Mouse (Mus musculus) myocyte (in vitro differentiated cells): ENCODE results near the gene Farp1. TPM values are rescaled to one million over a fixed set of nuclear protein-coding genes. Genes with fewer than 3 reads are reported as not detected.
"Not testable (repeated sequence)": the region's sequence is repeated elsewhere in the genome, so short reads cannot be mapped to it uniquely, and the experiment has no call there.

Source experiments
- H3K27me3 ChIP-seq: one replicate; pipeline ENCODE4 v1.6.1; 2011; ENCODE audit not compliant: control insufficient read depth, insufficient read depth, insufficient read length
- H3K36me3 ChIP-seq: one replicate; pipeline ENCODE4 v1.6.1; 2011; ENCODE audit not compliant: control insufficient read depth, insufficient read depth
- H3K4me2 ChIP-seq: one replicate; pipeline ENCODE4 v1.6.1; 2011; ENCODE audit warnings: low read depth, control low read depth
- H3K4me3 ChIP-seq: one replicate; pipeline ENCODE4 v1.5.1; 2011; ENCODE audit warnings: mild to moderate bottlenecking, control low read depth, moderate library complexity
- H3K79me2 ChIP-seq: one replicate; pipeline ENCODE4 v1.6.1; 2011; ENCODE audit not compliant: control insufficient read depth, insufficient read depth
- H3ac ChIP-seq: one replicate; pipeline ENCODE4 v1.6.1; 2011; ENCODE audit not compliant: control insufficient read depth, insufficient read length
- CEBPB ChIP-seq: IDR thresholded peaks from 2 replicates; pipeline ENCODE4 v1.6.1; 2011; ENCODE audit warnings: mild to moderate bottlenecking, moderate library complexity; ENCODE audit not compliant: poor library complexity, insufficient read depth, severe bottlenecking
- E2F4 ChIP-seq: IDR thresholded peaks from one replicate; pipeline ENCODE4 v1.6.1; 2011; ENCODE audit warnings: mild to moderate bottlenecking, control low read depth, moderate library complexity; ENCODE audit not compliant: insufficient read depth
- MAX ChIP-seq: IDR thresholded peaks from one replicate; pipeline ENCODE4 v1.6.1; 2011; ENCODE audit warnings: low read depth, mild to moderate bottlenecking, control low read depth
- MYOD1 ChIP-seq, 3 experiments: IDR thresholded peaks; one replicate each; pipeline ENCODE4 v1.6.1; 2011; ENCODE audit warnings: control low read depth in 2 of 3, low read depth in 2 of 3, mild to moderate bottlenecking in 2 of 3, moderate library complexity in 1 of 3; ENCODE audit not compliant: insufficient read length in 2 of 3, control insufficient read depth in 1 of 3
- MYOG ChIP-seq, 3 experiments: IDR thresholded peaks; one replicate each; pipeline ENCODE4 v1.6.1; 2011; ENCODE audit warnings: control low read depth in 2 of 3, low read depth in 2 of 3, mild to moderate bottlenecking in 2 of 3; ENCODE audit not compliant: insufficient read length in 2 of 3, control insufficient read depth in 1 of 3, insufficient read depth in 1 of 3
- POLR2A ChIP-seq: IDR thresholded peaks from one replicate; pipeline ENCODE4 v1.6.1; 2011; ENCODE audit warnings: low read depth, mild to moderate bottlenecking, control low read depth, moderate library complexity; ENCODE audit not compliant: insufficient read length
- POLR2AphosphoS2 ChIP-seq: IDR thresholded peaks from one replicate; pipeline ENCODE4 v1.6.1; 2011; ENCODE audit warnings: low read depth, control low read depth; ENCODE audit not compliant: insufficient read length
- REST ChIP-seq: IDR thresholded peaks from one replicate; pipeline ENCODE4 v1.6.1; 2011; ENCODE audit warnings: mild to moderate bottlenecking, control low read depth, moderate library complexity; ENCODE audit not compliant: insufficient read depth, insufficient read length
- SRF ChIP-seq: IDR thresholded peaks from one replicate; pipeline ENCODE4 v1.6.1; 2011; ENCODE audit warnings: low read depth; ENCODE audit not compliant: control insufficient read depth, insufficient read length
- TCF12 ChIP-seq: IDR thresholded peaks from one replicate; pipeline ENCODE4 v1.6.1; 2011; ENCODE audit warnings: mild to moderate bottlenecking, control low read depth; ENCODE audit not compliant: poor library complexity, insufficient read depth, severe bottlenecking
- TCF3 ChIP-seq: IDR thresholded peaks from one replicate; pipeline ENCODE4 v1.6.1; 2011; ENCODE audit warnings: low read depth, control low read depth; ENCODE audit not compliant: insufficient read length
- USF1 ChIP-seq: IDR thresholded peaks from one replicate; pipeline ENCODE4 v1.6.1; 2011; ENCODE audit warnings: low read depth, mild to moderate bottlenecking, control low read depth, moderate library complexity
- polyA plus RNA-seq: library from polyadenylated mRNA; unstranded; fragments of >200 nt; fragmentation: generic; extraction: Trizol; gene quantifications from one replicate; pipeline ENCODE4 v1.2.1, GENCODE M21; 2012; ENCODE audit warnings: missing spikeins

The Farp1 gene
- polyA plus RNA-seq, 1 experiment, result 29.7 TPM

- Histone ChIP-seq H3K79me2 (peaks cover 73% of the 10 kb centered on the region), H3K4me2 (no peak overlapping the region), H3ac (no peak overlapping the region), H3K4me3 (no peak overlapping the region), H3K27me3 (no peaks in the 10 kb centered on the region), H3K36me3 (no peaks in the 10 kb centered on the region)
- TF ChIP-seq REST (no peak), USF1 (no peak), MYOG (IDR thresholded peaks at IDR 0.05; ENCODE audit: control insufficient read depth in 1 of 3, insufficient read depth in 1 of 3, insufficient read length in 2 of 3, low read depth in 2 of 3) (no peak), SRF (no peak), E2F4 (no peak), POLR2A (no peak), TCF12 (no peak), CEBPB (no peak), MAX (no peak), TCF3 (no peak), MYOD1 (IDR thresholded peaks at IDR 0.05; ENCODE audit: control insufficient read depth in 1 of 3, insufficient read length in 2 of 3, low read depth in 2 of 3) (no peak), POLR2AphosphoS2 (no peak)
These were observed 9.1 kb downstream of the Farp1 start for GRCm38 (mm10) chr14:121044145-121044544.

- Histone ChIP-seq H3K4me3 (no peak overlapping the region), H3ac (no peak overlapping the region), H3K79me2 (peaks cover 65% of the 10 kb centered on the region), H3K4me2 (no peak overlapping the region), H3K36me3 (no peaks in the 10 kb centered on the region), H3K27me3 (no peaks in the 10 kb centered on the region)
- no peak for TF ChIP-seq POLR2A
- TF ChIP-seq POLR2AphosphoS2, result no peak
- TF ChIP-seq CEBPB, result no peak
These were observed 11.4 kb downstream of the Farp1 start for GRCm38 (mm10) chr14:121046313-121046961.

- H3ac ChIP-seq, result no peak overlapping the region
- H3K79me2 ChIP-seq, result peaks cover 66% of the 10 kb centered on the region
- no peak overlapping the region for H3K4me2 ChIP-seq
- no peak for TF ChIP-seq REST
- TF ChIP-seq MYOD1 (IDR thresholded peaks at IDR 0.05; ENCODE audit: control insufficient read depth in 1 of 3, insufficient read length in 2 of 3, low read depth in 2 of 3), result no peak
- no peak for TF ChIP-seq POLR2A
- TF ChIP-seq CEBPB, result no peak
- TF ChIP-seq SRF, result no peak
- no peak for TF ChIP-seq E2F4
- no peak for TF ChIP-seq MAX
- no peaks in the 10 kb centered on the region for H3K36me3 ChIP-seq
- H3K4me3 ChIP-seq, result no peak overlapping the region
- H3K27me3 ChIP-seq, result no peaks in the 10 kb centered on the region
These were observed 12.8 kb downstream of the Farp1 start for GRCm38 (mm10) chr14:121047780-121048179.

- Histone ChIP-seq H3K4me2 (peak overlapping the region; percentile 56), H3K79me2 (peaks cover 63% of the 10 kb centered on the region)
- H3K36me3 ChIP-seq, H3ac ChIP-seq, H3K4me3 ChIP-seq, H3K27me3 ChIP-seq: not testable (repeated sequence)
These were observed 16.0 kb downstream of the Farp1 start for GRCm38 (mm10) chr14:121051002-121051401.

GRCm38 (mm10) chr14:121053020-121053518 lies 18.1 kb downstream of the Farp1 start:
- H3K4me2 ChIP-seq, result peak overlapping the region; percentile 1
- no peak for TF ChIP-seq REST
- no peak for TF ChIP-seq MYOG (IDR thresholded peaks at IDR 0.05; ENCODE audit: control insufficient read depth in 1 of 3, insufficient read depth in 1 of 3, insufficient read length in 2 of 3, low read depth in 2 of 3)
- TF ChIP-seq SRF, result no peak
- no peak for TF ChIP-seq E2F4
- TF ChIP-seq TCF12, result no peak
- TF ChIP-seq POLR2A, result no peak
- TF ChIP-seq TCF3, result no peak
- no peak for TF ChIP-seq MYOD1 (IDR thresholded peaks at IDR 0.05; ENCODE audit: control insufficient read depth in 1 of 3, insufficient read length in 2 of 3, low read depth in 2 of 3)
- no peaks in the 10 kb centered on the region for H3K27me3 ChIP-seq
- H3ac ChIP-seq, result no peak overlapping the region
- H3K79me2 ChIP-seq, result peaks cover 60% of the 10 kb centered on the region
- H3K4me3 ChIP-seq, result no peak overlapping the region
- peaks cover 2% of the 10 kb centered on the region for H3K36me3 ChIP-seq

GRCm38 (mm10) chr14:121054062-121054461 lies 19.1 kb downstream of the Farp1 start:
- Histone ChIP-seq H3K4me3 (no peak overlapping the region), H3K4me2 (no peak overlapping the region), H3K36me3 (peaks cover 5% of the 10 kb centered on the region), H3K79me2 (peaks cover 68% of the 10 kb centered on the region), H3ac (no peak overlapping the region), H3K27me3 (no peaks in the 10 kb centered on the region)
- no peak for TF ChIP-seq POLR2AphosphoS2
